Mouse (Mus musculus) embryo, embryonic 10.5 days (tissue): ENCODE results near the gene Map7d2.

ENCODE experiments used
- DNase-seq: peaks from one replicate; pipeline ENCODE4 v3.0.0-alpha.2; 2015; ENCODE audit warnings: low spot score

The Map7d2 gene

DNA sequence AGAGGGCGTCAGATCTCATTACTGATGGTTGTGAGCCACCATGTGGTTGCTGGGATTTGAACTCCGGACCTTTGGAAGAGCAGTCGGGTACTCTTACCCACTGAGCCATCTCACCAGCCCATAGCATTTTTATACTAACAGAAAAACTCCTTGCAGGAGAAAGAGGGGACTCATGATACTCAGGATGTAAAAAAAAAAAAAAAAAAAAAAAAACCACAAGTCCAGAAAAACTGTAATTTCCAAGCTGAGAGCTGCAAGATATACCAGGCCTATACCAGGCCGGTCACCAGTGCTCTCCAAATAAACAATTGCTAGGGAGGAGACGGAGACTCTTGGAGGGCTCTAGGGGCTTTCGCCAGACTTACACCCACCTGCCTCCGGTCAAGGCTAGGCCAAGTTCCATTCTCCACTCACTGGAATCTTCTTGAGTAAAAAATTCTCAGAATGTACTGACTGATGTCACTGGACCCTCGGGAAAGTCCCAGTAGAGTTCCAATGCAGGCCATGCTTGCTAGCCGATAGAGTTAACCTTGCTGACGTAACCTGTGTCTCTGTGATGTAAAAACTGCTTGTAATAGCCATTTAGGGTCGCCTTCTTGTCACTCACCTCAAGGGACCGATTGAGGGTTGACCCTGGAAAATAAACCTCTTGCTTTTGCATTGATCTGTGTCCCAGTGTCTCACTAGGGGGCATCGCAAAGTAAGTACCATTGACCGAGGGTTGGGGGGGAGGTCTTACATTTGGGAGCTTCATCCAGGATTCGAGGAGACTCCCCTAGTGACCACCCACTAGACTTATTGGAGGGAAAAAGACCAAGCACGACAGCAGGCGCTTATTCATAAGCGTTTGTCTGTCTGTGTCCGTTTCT, 95.7 kb downstream of the Map7d2 start:
- no peak for DNase-seq

GRCm38 (mm10) chrX:159510716-159511051, 96.3 kb downstream of the Map7d2 start:
- DNase-seq = no peak

DNA sequence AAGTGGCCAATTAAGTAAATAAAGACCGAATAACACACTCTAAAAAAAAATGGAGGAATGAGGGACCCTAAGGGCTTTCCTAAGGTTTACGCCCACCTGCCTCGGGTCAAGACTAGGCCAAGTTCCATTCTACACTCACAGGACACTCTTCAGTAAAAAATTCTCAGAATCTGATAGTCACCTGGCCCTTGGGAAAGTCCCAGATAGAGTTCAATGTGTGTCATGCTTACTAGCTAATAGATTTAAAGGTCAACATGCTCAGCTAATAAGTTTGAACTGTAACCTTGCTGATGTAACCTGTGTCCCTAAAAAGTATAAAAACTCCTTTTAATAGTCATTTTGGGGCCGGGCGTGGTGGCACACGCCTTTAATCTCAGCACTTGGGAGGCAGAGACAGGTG, 101.2 kb downstream of the Map7d2 start:
- no peak for DNase-seq

GRCm38 (mm10) chrX:159521780-159522179, 107.4 kb downstream of the Map7d2 start:
- no peak for DNase-seq

- no peak for DNase-seq
Measured at GRCm38 (mm10) chrX:159522651-159523050, 108.3 kb downstream of the Map7d2 start.

- no peak for DNase-seq
Measured at GRCm38 (mm10) chrX:159526388-159526787, 112.0 kb downstream of the Map7d2 start, which contains the start of gene Bclaf3. Gene Bclaf3 (plus strand): TSS chrX:159526688.

GRCm38 (mm10) chrX:159532427-159532810, 118.0 kb downstream of the Map7d2 start:
- DNase-seq = peak; percentile 94

GRCm38 (mm10) chrX:159532811-159533462, 118.6 kb downstream of the Map7d2 start:
- peak; percentile 30 for DNase-seq

DNA sequence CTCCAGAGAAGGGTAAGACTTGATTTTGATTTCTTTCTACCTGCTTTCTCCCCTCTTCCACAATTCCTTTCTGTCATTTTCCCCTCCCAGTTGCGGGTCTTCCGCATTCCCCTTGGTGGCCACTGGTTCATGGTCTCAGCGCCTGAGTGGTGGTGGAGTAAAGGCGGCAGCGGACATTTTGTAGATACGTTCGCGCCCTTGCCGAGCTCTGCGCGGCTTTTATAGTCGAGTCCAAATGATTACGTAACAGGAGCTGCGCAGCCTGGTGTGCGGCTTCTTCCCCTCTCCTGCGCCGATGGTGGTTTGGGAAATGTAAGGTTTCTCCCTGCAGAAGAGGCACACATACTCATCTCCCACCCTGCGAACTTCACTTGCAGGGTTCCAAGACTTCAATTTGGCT, 127.6 kb downstream of the Map7d2 start:
- DNase-seq = no peak

- no peak for DNase-seq
Measured at GRCm38 (mm10) chrX:159547093-159547492, 132.7 kb downstream of the Map7d2 start.
